14 mouse cellular contexts compared by ENCODE assay signal in genomic region chr5:133731871-133732270, GRCm38 (mm10).
"Had no signal": no experiment of that assay in that cellular context is flagged by ENCODE, and none has a peak within 500 bp of the region (broad histone marks: within the 10 kb centered on the region; RNA-seq: fewer than 3 reads in every experiment).

No protein-coding gene starts in this region.

- H3K9me3 ChIP-seq: kidney, embryonic 15.5 days; limb, embryonic 15.5 days; neural tube, embryonic 15.5 days had no signal

- DNase-seq: kidney, adult 11 months; kidney, postnatal 25 days; layer of hippocampus, adult 9-11 months; layer of hippocampus, postnatal 36 days; midbrain, embryonic 14.5 days; spleen, adult 18-20 months; thymus, adult 18-20 months; thymus, postnatal 14 days had no signal

- H3K27ac ChIP-seq: kidney, embryonic 15.5 days; limb, embryonic 15.5 days; liver, embryonic 12.5 days; midbrain, embryonic 10.5 days; neural tube, embryonic 15.5 days had no signal

- H3K4me1 ChIP-seq: kidney, embryonic 15.5 days; limb, embryonic 15.5 days; liver, embryonic 12.5 days; midbrain, embryonic 10.5 days; neural tube, embryonic 15.5 days had no signal

- H3K4me2 ChIP-seq: kidney, embryonic 15.5 days; limb, embryonic 15.5 days; liver, embryonic 12.5 days; neural tube, embryonic 15.5 days had no signal

- ATAC-seq: liver, embryonic 12.5 days had no signal

- H3K27me3 ChIP-seq: kidney, embryonic 15.5 days; limb, embryonic 15.5 days; liver, embryonic 12.5 days; neural tube, embryonic 15.5 days had no signal

- H3K36me3 ChIP-seq: kidney, embryonic 15.5 days; limb, embryonic 15.5 days; liver, embryonic 12.5 days; midbrain, embryonic 10.5 days; neural tube, embryonic 15.5 days had no signal

- H3K4me3 ChIP-seq: kidney, embryonic 15.5 days; limb, embryonic 15.5 days; liver, embryonic 12.5 days; midbrain, embryonic 10.5 days; myocyte; neural tube, embryonic 15.5 days had no signal

- H3K9ac ChIP-seq: kidney, embryonic 15.5 days; limb, embryonic 15.5 days; liver, embryonic 12.5 days; neural tube, embryonic 15.5 days had no signal
